Mouse (Mus musculus) ES-Bruce4 (cell line): ENCODE results near the gene Gm9736.
"Not testable (repeated sequence)": the region's sequence is repeated elsewhere in the genome, so short reads cannot be mapped to it uniquely, and the experiment has no call there.

Experiments used
- CTCF ChIP-seq: IDR thresholded peaks from one replicate; pipeline ENCODE4 v1.8.1; 2011; ENCODE audit warnings: low read depth, low read length
- POLR2A ChIP-seq: IDR thresholded peaks from one replicate; pipeline ENCODE4 v1.8.1; 2011; ENCODE audit warnings: low read length; ENCODE audit not compliant: insufficient read depth

GRCm38 (mm10) chr10:77720299-77720698 lies 30.9 kb downstream of the Gm9736 start, which contains the start of gene Krtap12-1:
- not testable (repeated sequence) for TF ChIP-seq CTCF, POLR2A
